Mouse (Mus musculus) bone marrow macrophage, adult 2 months (primary cell): ENCODE measurements around the gene Mafb.

ENCODE experiments used
- CTCF ChIP-seq: IDR thresholded peaks from 2 replicates; pipeline ENCODE4 v1.5.1; 2012; ENCODE audit warnings: low read depth, mild to moderate bottlenecking, low read length, moderate library complexity
- POLR2A ChIP-seq: IDR thresholded peaks from 2 replicates; pipeline ENCODE4 v1.6.1; 2012; ENCODE audit warnings: mild to moderate bottlenecking, low read depth, low read length, borderline replicate concordance

DNA sequence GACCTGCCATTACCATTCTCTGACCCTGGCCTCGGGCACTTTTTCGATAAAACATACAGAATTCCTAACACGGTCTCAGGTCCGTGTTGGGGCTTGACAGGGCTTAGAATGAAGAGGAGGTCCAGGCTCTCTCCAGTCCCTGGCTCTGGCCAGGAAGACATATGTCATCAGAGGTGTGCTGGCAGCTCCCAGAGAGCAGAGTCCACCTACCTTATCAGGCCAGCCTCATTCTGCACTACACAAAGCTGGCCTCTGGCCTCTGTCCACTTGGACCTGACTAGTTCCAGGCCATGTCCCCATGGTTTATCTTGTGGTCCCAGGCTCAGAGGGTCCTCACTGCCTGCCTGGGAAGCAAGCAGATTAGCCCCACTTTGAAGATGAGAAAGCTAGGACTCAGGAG is 17.3 kb downstream of the Mafb start:
- TF ChIP-seq POLR2A = no peak
- no peak for TF ChIP-seq CTCF
